Mouse (Mus musculus) cerebellum, adult 2 months (tissue): ENCODE data around the gene Ror1. TPM values are rescaled to one million over a fixed set of nuclear protein-coding genes. Genes with fewer than 3 reads are reported as not detected.

Experiments used
- DNase-seq, 2 experiments: peaks; one replicate each; pipeline ENCODE4 v3.0.0; 2021
- H3K27ac ChIP-seq: fragments of 200-500 bp; 2 replicates; pipeline ENCODE4 v1.5.1; 2012; ENCODE audit warnings: low read length, control low read depth, inconsistent platforms; ENCODE audit not compliant: insufficient read depth
- H3K27me3 ChIP-seq: fragments of 200-500 bp; 2 replicates; pipeline ENCODE4 v1.6.1; 2012; ENCODE audit warnings: inconsistent platforms, mild to moderate bottlenecking, low read length, moderate library complexity; ENCODE audit not compliant: control insufficient read depth, insufficient read depth
- H3K4me1 ChIP-seq: fragments of 200-500 bp; 2 replicates; pipeline ENCODE4 v1.6.1; 2011; ENCODE audit warnings: low read length; ENCODE audit not compliant: control insufficient read depth, insufficient read depth
- H3K4me3 ChIP-seq: fragments of 200-500 bp; replicated peaks from 2 replicates; pipeline ENCODE3; 2011; ENCODE audit warnings: mild to moderate bottlenecking, low read depth, low read length, control low read depth; ENCODE audit not compliant: insufficient read depth
- CTCF ChIP-seq: fragments of 200-500 bp; IDR thresholded peaks from 2 replicates; pipeline ENCODE4 v1.5.1; 2011; ENCODE audit warnings: low read depth, mild to moderate bottlenecking, control low read depth, low read length, moderate library complexity, borderline replicate concordance; ENCODE audit not compliant: insufficient read depth
- POLR2A ChIP-seq: fragments of 200-500 bp; IDR thresholded peaks from 2 replicates; pipeline ENCODE4 v1.6.1; 2011; ENCODE audit warnings: low read length, control low read depth, borderline replicate concordance; ENCODE audit not compliant: insufficient read depth
- whole genome bisulfite sequencing: fragments of 180-500 bp; shearing (Covaris S2); methylation state at CpG from one replicate; pipeline ENCODE4 v1.1.7; 2018; 5-methylcytosine and 5-hydroxymethylcytosine counted together
- polyA plus RNA-seq: library from polyadenylated mRNA; depleted of rRNA; stranded (reverse); fragments of >200 nt; gene quantifications from 2 replicates; pipeline ENCODE4 v1.2.3, GENCODE M21; 2012

Ror1 gene
- polyA plus RNA-seq, 1 experiment, result 3.8 TPM

DNA sequence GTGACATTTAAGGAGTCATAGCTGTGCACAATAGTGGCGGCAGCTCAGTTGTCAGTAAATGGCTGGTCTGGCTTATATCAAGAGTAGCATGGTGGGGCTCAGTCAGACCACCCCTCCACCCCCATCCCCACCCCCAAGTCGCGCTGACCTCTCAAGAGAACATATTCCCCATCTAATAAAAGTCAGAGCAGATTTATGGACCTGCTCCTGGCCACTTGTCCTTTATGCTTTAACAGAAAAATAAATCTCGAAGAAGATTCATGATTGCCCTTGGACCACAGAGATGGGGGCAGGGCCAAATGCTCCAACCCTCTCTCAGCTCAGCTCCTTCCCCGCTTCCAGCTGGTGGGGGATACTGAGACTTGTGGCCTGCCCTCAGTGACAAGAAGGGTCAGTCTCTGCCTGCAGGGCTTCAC, 75.9 kb downstream of the Ror1 start:
- Histone ChIP-seq H3K27me3 (no peaks in the 10 kb centered on the region), H3K27ac (no peak overlapping the region), H3K4me3 (no peak overlapping the region), H3K4me1 (peaks cover 3% of the 10 kb centered on the region; the same call in 1 of the 2 replicates)
- no peak for DNase-seq
- no peak for TF ChIP-seq CTCF
- TF ChIP-seq POLR2A, result no peak
- WGBS, result 80% methylated on average over 5 of the region's 5 CpGs

DNA sequence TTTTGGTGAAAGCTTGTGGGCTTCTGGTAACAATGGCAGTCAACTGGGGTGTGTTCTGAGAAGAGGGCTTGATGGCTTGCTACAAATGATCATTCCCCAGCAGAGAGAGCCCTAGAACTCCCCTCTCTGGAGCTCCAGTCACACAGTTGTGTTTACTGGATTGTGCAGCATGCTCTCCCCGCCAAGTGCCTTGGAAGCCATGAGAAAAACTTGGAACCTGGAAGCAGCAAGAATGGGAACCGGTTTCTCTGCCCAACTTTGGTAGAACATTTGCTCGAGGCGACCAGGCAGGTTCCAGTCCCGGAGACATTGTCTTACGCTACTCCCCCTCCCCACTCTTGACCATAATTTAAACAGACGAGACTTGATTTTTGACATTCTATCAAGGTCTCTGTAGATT, 80.0 kb downstream of the Ror1 start:
- Histone ChIP-seq H3K27ac (no peak overlapping the region), H3K4me3 (no peak overlapping the region), H3K27me3 (no peaks in the 10 kb centered on the region), H3K4me1 (no peaks in the 10 kb centered on the region; the same call in 1 of the 2 replicates)
- 86% methylated on average over 7 of the region's 7 CpGs for WGBS
- no peak for TF ChIP-seq CTCF
- no peak for TF ChIP-seq POLR2A
- no peak for DNase-seq

DNA sequence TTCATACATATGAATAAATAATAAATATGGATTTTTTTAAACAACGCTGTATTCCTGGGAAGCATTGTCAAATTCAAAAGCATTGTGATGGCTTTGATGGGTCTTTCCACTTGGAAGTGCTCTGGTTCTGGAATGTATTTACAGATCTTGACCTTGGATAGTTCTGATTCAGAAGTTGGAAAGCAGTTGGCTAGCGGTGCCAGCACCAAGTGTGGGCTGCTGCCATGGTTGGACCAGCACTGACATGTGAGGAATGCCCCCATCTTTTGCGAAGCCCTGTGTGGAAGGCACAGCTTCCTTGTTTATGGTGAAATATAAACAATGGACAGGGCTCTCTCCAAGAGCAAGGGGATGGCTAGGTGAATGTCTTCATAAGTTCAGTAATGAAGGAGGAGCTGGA, 82.7 kb downstream of the Ror1 start:
- DNase-seq, result no peak
- no peak overlapping the region for H3K27ac ChIP-seq
- peaks cover 10% of the 10 kb centered on the region; the same call in 1 of the 2 replicates for H3K4me1 ChIP-seq
- no peak overlapping the region for H3K4me3 ChIP-seq
- H3K27me3 ChIP-seq, result no peaks in the 10 kb centered on the region
- 74% methylated on average over 3 of the region's 3 CpGs for WGBS
- no peak for TF ChIP-seq CTCF
- TF ChIP-seq POLR2A, result no peak

GRCm38 (mm10) chr4:100181676-100182075, 86.1 kb downstream of the Ror1 start:
- WGBS, result 39% methylated on average over 5 of the region's 5 CpGs
- H3K27ac ChIP-seq, result no peak overlapping the region
- H3K4me3 ChIP-seq, result no peak overlapping the region
- peaks cover 10% of the 10 kb centered on the region; the same call in 1 of the 2 replicates for H3K4me1 ChIP-seq
- TF ChIP-seq POLR2A (no peak), CTCF (no peak)
- H3K27me3 ChIP-seq, result no peaks in the 10 kb centered on the region
- peak; percentile 64 to 77 for DNase-seq

DNA sequence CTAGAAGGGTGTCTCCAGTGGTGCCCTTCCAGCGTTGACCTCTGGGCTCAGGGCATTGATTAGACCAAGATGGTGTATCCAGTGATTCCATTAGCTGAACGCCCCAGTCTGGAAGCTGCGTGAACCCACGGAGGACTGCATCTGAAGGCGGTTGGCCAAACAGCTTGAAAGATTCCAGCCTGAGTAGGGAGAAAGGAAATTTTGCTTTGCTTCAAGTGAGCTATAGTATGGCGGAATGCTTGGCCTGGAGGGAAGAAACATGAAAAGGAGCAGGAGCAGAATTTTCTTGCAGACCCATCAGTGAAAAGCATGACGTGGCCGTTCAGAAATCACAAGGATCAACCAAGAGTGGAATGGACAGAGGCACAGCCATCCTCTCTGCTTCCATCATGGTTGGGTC, 91.2 kb downstream of the Ror1 start:
- WGBS, result 94% methylated on average over 8 of the region's 8 CpGs
- no peak for DNase-seq

DNA sequence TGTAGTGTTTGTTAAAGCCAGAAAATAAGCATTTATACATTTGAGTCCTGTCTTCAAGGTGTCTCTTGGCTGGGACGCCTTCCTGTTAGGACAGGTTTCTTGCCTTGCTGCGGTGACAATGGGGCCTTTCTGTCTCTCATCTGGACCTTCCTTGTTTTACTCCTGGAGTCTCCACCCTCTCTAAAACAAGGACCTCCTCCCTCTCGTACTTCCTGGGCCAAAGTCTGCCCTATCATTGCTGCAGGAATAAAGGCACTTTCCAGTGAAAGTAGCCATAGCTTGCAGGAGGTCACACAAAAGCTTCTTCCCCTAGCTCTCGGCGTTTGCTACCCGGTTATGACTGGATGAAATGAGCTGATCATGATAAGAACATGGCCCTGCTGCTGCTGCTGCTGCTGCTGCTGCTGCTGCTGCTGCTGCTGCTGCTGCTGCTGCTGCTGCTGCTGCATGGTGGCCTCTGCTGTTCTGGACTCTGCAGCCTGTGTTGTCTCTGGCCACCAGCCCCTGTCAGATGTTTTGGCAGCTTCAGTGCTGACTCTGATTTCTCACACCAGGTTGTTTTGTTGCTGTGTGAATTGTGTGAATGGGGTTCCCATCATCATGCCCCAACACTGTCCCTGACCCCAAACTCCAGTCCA, 92.1 kb downstream of the Ror1 start:
- 75% methylated on average over 6 of the region's 6 CpGs for WGBS
- no peak for TF ChIP-seq POLR2A
- no peak for TF ChIP-seq CTCF
- Histone ChIP-seq H3K4me3 (no peak overlapping the region), H3K27me3 (no peaks in the 10 kb centered on the region), H3K27ac (no peak overlapping the region), H3K4me1 (peaks cover 11% of the 10 kb centered on the region)
- DNase-seq, result no peak

More for the DNA sequence above, 91.2 kb downstream of the Ror1 start:
- TF ChIP-seq POLR2A (no peak), CTCF (no peak)
- Histone ChIP-seq H3K27me3 (no peaks in the 10 kb centered on the region), H3K4me1 (peaks cover 13% of the 10 kb centered on the region), H3K27ac (no peak overlapping the region), H3K4me3 (no peak overlapping the region)

DNA sequence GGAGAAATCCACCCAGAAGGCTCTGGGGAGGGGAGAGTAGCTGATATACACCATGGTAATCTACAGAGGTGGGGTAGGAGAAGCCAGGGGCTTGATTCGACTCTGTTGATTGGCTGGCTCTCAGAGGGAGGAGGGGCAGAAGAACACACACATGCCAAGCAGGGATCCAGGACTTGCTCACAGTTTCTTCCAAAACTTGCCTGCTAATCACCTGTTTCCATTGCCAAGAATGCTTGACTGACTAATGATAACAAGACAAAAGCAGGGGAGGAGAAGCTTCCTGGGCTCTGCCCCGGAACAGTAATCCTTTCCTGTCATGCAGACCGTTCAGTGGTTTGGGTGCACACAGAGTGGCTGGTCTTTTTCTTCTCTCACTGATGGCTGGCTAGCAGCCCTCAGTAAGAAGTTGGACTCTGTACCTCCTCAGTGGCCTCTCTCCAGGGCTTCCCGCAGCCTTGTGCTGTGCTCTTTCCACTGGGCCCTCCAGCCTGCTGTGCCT, 92.7 kb downstream of the Ror1 start:
- no peak for TF ChIP-seq CTCF
- no peak for TF ChIP-seq POLR2A
- Histone ChIP-seq H3K4me3 (no peak overlapping the region), H3K27me3 (no peaks in the 10 kb centered on the region), H3K4me1 (peaks cover 6% of the 10 kb centered on the region; the same call in 1 of the 2 replicates), H3K27ac (no peak overlapping the region)
- peak in 1 of 2 experiments; percentile 18 for DNase-seq
- 22% methylated on average over 4 of the region's 4 CpGs for WGBS

DNA sequence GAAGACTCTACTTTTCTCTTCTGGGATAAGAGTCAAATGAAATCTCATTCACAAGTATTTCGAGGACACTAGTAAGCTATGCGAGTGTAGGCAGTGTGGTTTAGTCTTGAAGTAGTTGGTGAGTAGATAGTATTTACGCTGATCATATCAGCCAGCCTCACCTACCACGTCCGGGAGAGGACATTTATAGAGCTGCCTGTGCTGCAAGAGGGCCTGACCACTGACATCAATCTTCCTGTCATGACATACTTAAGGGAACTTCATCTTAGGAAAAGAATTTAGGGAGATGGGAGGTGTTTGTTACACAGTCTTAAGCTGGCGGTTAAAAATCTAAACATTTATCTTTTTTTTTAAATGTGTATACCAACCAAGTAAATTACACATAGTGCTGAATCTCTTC, 95.9 kb downstream of the Ror1 start:
- no peak for TF ChIP-seq CTCF
- TF ChIP-seq POLR2A, result no peak
- 98% methylated on average over 6 of the region's 6 CpGs for WGBS
- Histone ChIP-seq H3K27me3 (no peaks in the 10 kb centered on the region), H3K27ac (no peak overlapping the region), H3K4me1 (peaks cover 6% of the 10 kb centered on the region), H3K4me3 (no peak overlapping the region)
- no peak for DNase-seq
